Mouse (Mus musculus) lung, postnatal 0 days (tissue): ENCODE data around the gene Cerk.

Experiments used
- CTCF ChIP-seq: IDR thresholded peaks from 2 replicates; pipeline ENCODE4 v1.5.1; 2016; ENCODE audit warnings: antibody characterized with exemption, mild to moderate bottlenecking
- EP300 ChIP-seq: IDR thresholded peaks from 2 replicates; pipeline ENCODE4 v1.6.1; 2016; ENCODE audit warnings: antibody characterized with exemption, mild to moderate bottlenecking, control low read depth

DNA sequence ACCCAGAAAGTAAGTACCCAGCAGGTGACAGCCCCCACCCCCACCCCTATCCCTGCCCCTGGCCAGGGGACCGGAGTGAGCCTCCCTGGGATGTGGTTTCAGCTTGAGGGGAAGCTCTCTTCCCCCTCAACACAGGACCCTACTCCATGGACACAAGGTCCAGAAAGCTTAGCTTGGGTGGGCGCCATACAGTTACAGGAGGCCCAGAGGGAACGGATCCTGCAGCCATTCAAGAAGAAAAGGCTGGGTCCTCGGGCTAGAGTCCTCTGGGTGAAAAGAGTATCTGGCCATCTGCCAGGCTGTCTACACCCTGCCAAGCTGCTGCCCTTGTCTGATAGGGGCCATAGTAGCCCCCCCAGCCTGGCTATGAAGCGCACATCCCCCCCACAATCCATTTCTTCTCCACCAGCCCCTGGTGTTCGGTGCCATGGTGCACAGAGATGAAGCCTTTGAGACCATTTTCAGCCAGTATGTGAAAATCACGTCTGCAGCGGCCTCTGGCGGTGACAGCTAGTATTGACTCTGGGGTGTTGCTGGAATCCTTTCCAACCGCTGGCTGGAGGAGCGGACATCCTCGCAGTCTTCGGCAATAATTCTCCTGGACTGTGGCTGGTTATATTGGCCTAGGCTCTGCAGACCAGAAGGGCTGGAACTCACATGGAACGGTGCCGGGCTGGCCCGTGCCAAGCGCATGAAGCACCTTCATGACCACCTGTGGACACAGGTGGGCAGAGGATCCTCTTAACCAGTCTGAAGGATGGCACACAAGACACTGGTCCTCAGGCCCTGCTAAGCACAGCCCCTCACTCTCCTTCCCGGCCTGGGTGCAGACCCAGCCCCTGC, 50.8 kb downstream of the Cerk start:
- peak; percentile 95 for TF ChIP-seq CTCF
- TF ChIP-seq EP300, result no peak
